Comparison of ENCODE assay signal across 17 mouse cellular contexts in the genomic region with DNA sequence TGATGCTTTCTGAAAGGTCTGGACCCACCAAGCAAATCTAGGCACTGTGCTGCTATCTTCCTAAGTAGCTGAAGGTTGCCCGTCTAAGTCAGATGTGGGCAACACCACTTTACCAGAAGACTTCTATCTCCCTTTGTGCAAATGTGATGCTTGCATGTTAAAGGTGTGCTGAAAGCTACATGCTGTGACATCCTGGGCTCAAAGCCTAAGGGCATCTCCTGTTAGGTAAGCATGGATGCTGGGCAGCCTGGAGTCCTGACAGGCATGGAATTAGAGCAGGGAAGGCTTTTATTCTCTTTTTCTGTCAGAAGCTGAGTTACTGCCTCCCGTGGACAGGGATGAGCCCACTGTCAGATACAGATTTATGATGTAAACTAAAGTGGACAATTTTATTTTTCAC.
DNase-seq lines count a peak whose midpoint lies in the region; ATAC-seq lines count a peak whose summit lies in the region.
"Had no signal": no experiment of that assay in that cellular context is flagged by ENCODE, and none has a peak within 500 bp of the region (broad histone marks: within the 10 kb centered on the region; RNA-seq: fewer than 3 reads in every experiment).

No protein-coding gene starts in this region.

- no peaks in the 10 kb centered on the region for H3K4me1 ChIP-seq in midbrain, embryonic 11.5 days (ENCODE audit: control insufficient read depth, insufficient read depth, low read length)
- H3K4me1 ChIP-seq in midbrain, embryonic 16.5 days (ENCODE audit: control insufficient read depth, insufficient read depth, low read length) = no peaks in the 10 kb centered on the region
- H3K4me1 ChIP-seq: embryonic facial prominence, embryonic 12.5 days; heart, embryonic 15.5 days; hindbrain, embryonic 10.5 days; hindbrain, embryonic 15.5 days had no signal

- no peak overlapping the region for H3K9ac ChIP-seq in midbrain, embryonic 11.5 days (ENCODE audit: low read length)
- no peak overlapping the region for H3K9ac ChIP-seq in midbrain, embryonic 16.5 days (ENCODE audit: low read depth, low read length)
- H3K9ac ChIP-seq: embryonic facial prominence, embryonic 12.5 days; heart, embryonic 15.5 days; hindbrain, embryonic 15.5 days had no signal

- no peak for ATAC-seq in midbrain, embryonic 11.5 days (ENCODE audit: low FRiP score)
- no peak for ATAC-seq in midbrain, embryonic 16.5 days
- ATAC-seq in frontal cortex, adult (ENCODE audit: low TSS enrichment) = no peak
- ATAC-seq: forebrain, embryonic 16.5 days; intestine, embryonic 16.5 days had no signal

- WGBS in midbrain, embryonic 11.5 days = 76% methylated on average over 2 of the region's 2 CpGs
- 76% methylated on average over 2 of the region's 2 CpGs for WGBS in midbrain, embryonic 16.5 days

- no peaks in the 10 kb centered on the region for H3K9me3 ChIP-seq in midbrain, embryonic 11.5 days (ENCODE audit: control insufficient read depth, low read length)
- no peaks in the 10 kb centered on the region for H3K9me3 ChIP-seq in midbrain, embryonic 16.5 days (replicated peaks; ENCODE audit: control insufficient read depth, low read length, poor library complexity, severe bottlenecking)
- H3K9me3 ChIP-seq: embryonic facial prominence, embryonic 12.5 days; heart, embryonic 15.5 days; hindbrain, embryonic 10.5 days; hindbrain, embryonic 15.5 days had no signal

- intact Hi-C loops in heart, postnatal 10 days (cut with DNase I) = loop anchor here (10.0 kb wide), 1 partner anchor 394 kb away; no protein-coding TSS in a partner anchor
- intact Hi-C loops in left cerebral cortex, postnatal 14 days (cut with DNase I) = loop anchor here (10.0 kb wide), 3 partner anchors 394 to 1034 kb away; partner anchors contain the start of genes Asb15 and Ndufa5

- no peak overlapping the region for H3K4me3 ChIP-seq in midbrain, embryonic 11.5 days (ENCODE audit: low read depth, low read length)
- H3K4me3 ChIP-seq in midbrain, embryonic 16.5 days (ENCODE audit: low read depth, low read length) = no peak overlapping the region
- H3K4me3 ChIP-seq: embryonic facial prominence, embryonic 12.5 days; heart, adult 2 months; heart, embryonic 15.5 days; hindbrain, embryonic 10.5 days; hindbrain, embryonic 15.5 days had no signal

- peak; percentile 12 for DNase-seq in midbrain, embryonic 11.5 days (ENCODE audit: low spot score, missing footprints)
- peak; percentile 46 for DNase-seq in cerebellum, adult 8-10 months
- peak; percentile 58 to 64 for DNase-seq in cerebellum, postnatal 25 days
- DNase-seq in heart, postnatal 10 days = no peak
- no peak for DNase-seq in left cerebral cortex, postnatal 14 days (ENCODE audit: low spot score in 2 of 2)
- DNase-seq: adrenal gland, postnatal 10 days; gastrocnemius, postnatal 14 days; heart, adult 2 months had no signal

- H3K27ac ChIP-seq in midbrain, embryonic 11.5 days (ENCODE audit: low read depth, low read length) = no peak overlapping the region
- H3K27ac ChIP-seq in midbrain, embryonic 16.5 days (ENCODE audit: low read length) = no peak overlapping the region
- H3K27ac ChIP-seq: embryonic facial prominence, embryonic 12.5 days; heart, adult 2 months; heart, embryonic 15.5 days; hindbrain, embryonic 10.5 days; hindbrain, embryonic 15.5 days had no signal

- no peaks in the 10 kb centered on the region for H3K27me3 ChIP-seq in midbrain, embryonic 11.5 days (ENCODE audit: control insufficient read depth, insufficient read depth, low read length)
- H3K27me3 ChIP-seq in midbrain, embryonic 16.5 days (ENCODE audit: control insufficient read depth, insufficient read depth, low read depth, low read length) = no peaks in the 10 kb centered on the region
- H3K27me3 ChIP-seq: embryonic facial prominence, embryonic 12.5 days; heart, embryonic 15.5 days; hindbrain, embryonic 15.5 days had no signal

- no peaks in the 10 kb centered on the region for H3K36me3 ChIP-seq in midbrain, embryonic 11.5 days (ENCODE audit: control insufficient read depth, insufficient read depth, low read length)
- H3K36me3 ChIP-seq in midbrain, embryonic 16.5 days (ENCODE audit: control insufficient read depth, insufficient read depth, low read length) = no peaks in the 10 kb centered on the region
- H3K36me3 ChIP-seq: embryonic facial prominence, embryonic 12.5 days; heart, embryonic 15.5 days; hindbrain, embryonic 10.5 days; hindbrain, embryonic 15.5 days had no signal

- no peak overlapping the region for H3K4me2 ChIP-seq in midbrain, embryonic 11.5 days
- H3K4me2 ChIP-seq in midbrain, embryonic 16.5 days (ENCODE audit: low read length) = no peak overlapping the region
- H3K4me2 ChIP-seq: embryonic facial prominence, embryonic 12.5 days; heart, embryonic 11.5 days; heart, embryonic 15.5 days; hindbrain, embryonic 15.5 days had no signal

Comparison
In these comparisons a context has a peak if more than half of its experiments do, and no peak if none do; other contexts are left out.
1. DNase-seq: peak in midbrain, embryonic 11.5 days (single experiment), cerebellum, adult 8-10 months (single experiment) and cerebellum, postnatal 25 days (2 of 2); none in heart, postnatal 10 days (0 of 2) and left cerebral cortex, postnatal 14 days (0 of 2).